ENCODE assay signal across 8 mouse cellular contexts in the genomic region with DNA sequence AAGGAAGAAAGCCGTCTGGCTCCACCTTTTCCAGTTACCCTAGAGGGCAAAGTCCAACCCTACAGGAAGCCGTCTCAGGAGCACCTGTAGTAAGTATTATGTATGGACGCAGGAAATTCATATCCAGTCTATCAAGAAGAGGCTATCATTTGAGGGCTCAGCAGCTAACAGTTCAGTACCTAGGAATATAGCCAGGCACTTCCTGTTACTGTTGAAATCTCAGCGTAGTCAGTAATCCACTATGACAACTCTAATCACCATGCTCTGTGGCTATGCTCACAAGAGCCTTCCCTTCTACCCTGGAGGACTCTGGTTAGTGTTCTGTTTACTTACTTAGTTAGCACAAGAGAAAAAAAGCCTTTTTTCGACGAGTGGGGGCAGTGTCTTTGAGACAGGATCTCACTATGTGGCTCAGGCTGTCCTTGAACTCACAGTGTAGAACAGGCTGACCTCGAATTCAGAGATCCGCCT. TPM values are rescaled to one million over a fixed set of nuclear protein-coding genes. Genes with fewer than 3 reads are reported as not detected.
DNase-seq lines count a peak whose midpoint lies in the region; ATAC-seq and TF ChIP-seq lines count a peak whose summit lies in the region.

No protein-coding gene starts in this region.

- no peak for DNase-seq in kidney, postnatal 0 days (ENCODE audit: low spot score)
- no peak for DNase-seq in kidney, adult 11 months
- no peak for DNase-seq in Patski (ENCODE audit: low read depth, low spot score)
- no peak for DNase-seq in forebrain, postnatal 0 days
- no peak for DNase-seq in midbrain, embryonic 10.5 days (ENCODE audit: low spot score)
- DNase-seq in left cerebral cortex, adult 8-10 months (ENCODE audit: low spot score in 2 of 2), result no peak
- no peak for DNase-seq in spleen, postnatal 14 days (ENCODE audit: low spot score in 2 of 2)
- no peak for DNase-seq in ovary, postnatal 36 days (ENCODE audit: low spot score)

- WGBS in kidney, postnatal 0 days, result 49% methylated on average over 8 of the region's 8 CpGs
- 63% methylated on average over 8 of the region's 8 CpGs for WGBS in forebrain, postnatal 0 days
- WGBS in midbrain, embryonic 10.5 days, result 69% methylated on average over 8 of the region's 8 CpGs

- POLR2A ChIA-PET in Patski (lab: Charles Lee), result no interaction called here

- H3K4me1 ChIP-seq in kidney, postnatal 0 days (replicated peaks; ENCODE audit: insufficient read depth, low read length), result peaks cover 13% of the 10 kb centered on the region
- H3K4me1 ChIP-seq in forebrain, postnatal 0 days (ENCODE audit: insufficient read depth), result 0 out of 2 replicates have a peak, but pooled peaks cover 3% of the 10 kb centered on the region
- peaks cover 32% of the 10 kb centered on the region for H3K4me1 ChIP-seq in midbrain, embryonic 10.5 days

- H3K9ac ChIP-seq in kidney, postnatal 0 days (ENCODE audit: low read depth, low read length), result no peak overlapping the region
- H3K9ac ChIP-seq in forebrain, postnatal 0 days, result no peak overlapping the region

- in situ Hi-C loops in Patski (cut with MboI; ENCODE audit: low pct_unique_long_range_greater_than_20kb), result loop anchor here (5.0 kb wide), 1 partner anchor 89 kb away; a partner anchor contains a TSS

- peak overlapping the region; percentile 96; the same call in 1 of the 2 replicates for H3K4me3 ChIP-seq in kidney, postnatal 0 days (replicated peaks; ENCODE audit: low read depth, low read length)
- H3K4me3 ChIP-seq in forebrain, postnatal 0 days (ENCODE audit: low read depth, low read length), result peak overlapping the region; percentile 99
- H3K4me3 ChIP-seq in midbrain, embryonic 10.5 days, result peak overlapping the region; percentile 96

- H3K27me3 ChIP-seq in kidney, postnatal 0 days (ENCODE audit: insufficient read depth, low read length), result no peaks in the 10 kb centered on the region
- H3K27me3 ChIP-seq in Patski, result no peaks in the 10 kb centered on the region
- no peaks in the 10 kb centered on the region for H3K27me3 ChIP-seq in forebrain, postnatal 0 days (ENCODE audit: insufficient read depth, low read length)
- H3K27me3 ChIP-seq in midbrain, embryonic 10.5 days (ENCODE audit: low read depth, poor library complexity, severe bottlenecking), result no peaks in the 10 kb centered on the region

- H3K4me2 ChIP-seq in kidney, postnatal 0 days (ENCODE audit: low read length), result peak overlapping the region; percentile 85
- H3K4me2 ChIP-seq in forebrain, postnatal 0 days (ENCODE audit: low read depth), result peak overlapping the region; percentile 87

- no peak for TF ChIP-seq CTCF in kidney, postnatal 0 days (IDR thresholded peaks at IDR 0.05; ENCODE audit: low read depth)
- peak; percentile 35 for TF ChIP-seq CTCF in Patski (IDR thresholded peaks at IDR 0.05)
- no peak for TF ChIP-seq CTCF in forebrain, postnatal 0 days (IDR thresholded peaks at IDR 0.05; ENCODE audit: low read depth)

- H3K27ac ChIP-seq in kidney, postnatal 0 days, result no peak overlapping the region
- no peak overlapping the region for H3K27ac ChIP-seq in forebrain, postnatal 0 days (ENCODE audit: low read depth, low read length)
- H3K27ac ChIP-seq in midbrain, embryonic 10.5 days (replicated peaks), result peak overlapping the region; percentile 98; the same call in 1 of the 2 replicates

- no peaks in the 10 kb centered on the region for H3K9me3 ChIP-seq in kidney, postnatal 0 days (replicated peaks; ENCODE audit: low read length)
- no peaks in the 10 kb centered on the region for H3K9me3 ChIP-seq in forebrain, postnatal 0 days (ENCODE audit: low read length)
- H3K9me3 ChIP-seq in midbrain, embryonic 10.5 days (replicated peaks), result no peaks in the 10 kb centered on the region

- 0 out of 2 replicates have a peak, but pooled peaks cover 2% of the 10 kb centered on the region for H3K36me3 ChIP-seq in kidney, postnatal 0 days (ENCODE audit: insufficient read depth, low read length)
- 0 out of 2 replicates have a peak, but pooled peaks cover 2% of the 10 kb centered on the region for H3K36me3 ChIP-seq in forebrain, postnatal 0 days (ENCODE audit: insufficient read depth)
- peaks cover 29% of the 10 kb centered on the region for H3K36me3 ChIP-seq in midbrain, embryonic 10.5 days

- no peak for ATAC-seq in kidney, postnatal 0 days (replicated peaks; ENCODE audit: low FRiP score, low read depth)
- no peak for ATAC-seq in Patski
- no peak for ATAC-seq in forebrain, postnatal 0 days

- CTCF ChIA-PET in Patski (lab: Charles Lee), result interaction anchor here (1.0 kb wide), 1 partner anchor 159 kb away, joined by 3 read pairs; no protein-coding TSS in a partner anchor

RNA-seq across cellular contexts. Expression of a gene that starts 1.2 kb away (rescaled TPM):
- 57.9 and 58.7 TPM in 2 replicates for polyA plus RNA-seq in kidney, postnatal 0 days (2015; fragmentation: Nextera tagmentation; extraction: Ambion mirVana)
- polyA plus RNA-seq in Patski (2021), result 48.3 TPM
- total RNA-seq in forebrain, postnatal 0 days (2014; rRNA removed), result 68.9 and 75.5 TPM in 2 replicates
- polyA plus RNA-seq in forebrain, postnatal 0 days (2015; fragmentation: Nextera tagmentation; extraction: Ambion mirVana), result 75.7 and 85.3 TPM in 2 replicates
- 79.2 and 81.9 TPM in 2 replicates for polyA plus RNA-seq in midbrain, embryonic 10.5 days (2016; fragmentation: Nextera tagmentation; extraction: Ambion mirVana)
- total RNA-seq in left cerebral cortex, adult 8-10 months (2022), result 10 to 100 TPM; 61.7 to 72.3 (median 68.8) TPM

RNA-seq across cellular contexts. Expression of a gene that starts 1.2 kb away (rescaled TPM):
- polyA plus RNA-seq in kidney, postnatal 0 days (2015; fragmentation: Nextera tagmentation; extraction: Ambion mirVana), result 90.9 and 91.1 TPM in 2 replicates
- 53.2 TPM for polyA plus RNA-seq in Patski (2021)
- total RNA-seq in forebrain, postnatal 0 days (2014; rRNA removed), result 40.3 and 47.5 TPM in 2 replicates
- 64.1 and 65.0 TPM in 2 replicates for polyA plus RNA-seq in forebrain, postnatal 0 days (2015; fragmentation: Nextera tagmentation; extraction: Ambion mirVana)
- polyA plus RNA-seq in midbrain, embryonic 10.5 days (2016; fragmentation: Nextera tagmentation; extraction: Ambion mirVana), result 138 and 157 TPM in 2 replicates
- 10 to 100 TPM; 34.7 to 46.4 (median 40.9) TPM for total RNA-seq in left cerebral cortex, adult 8-10 months (2022)

RNA-seq across cellular contexts. Expression of a gene that starts 39.0 kb away (rescaled TPM):
- 0.69 and 1.6 TPM in 2 replicates for polyA plus RNA-seq in kidney, postnatal 0 days (2015; fragmentation: Nextera tagmentation; extraction: Ambion mirVana)
- polyA plus RNA-seq in Patski (2021), result not detected
- total RNA-seq in forebrain, postnatal 0 days (2014; rRNA removed), result 1.8 and 3.9 TPM in 2 replicates
- polyA plus RNA-seq in forebrain, postnatal 0 days (2015; fragmentation: Nextera tagmentation; extraction: Ambion mirVana), result 1.6 TPM in 2 replicates
- 0.20 TPM in 1 of 2 replicates, not detected in the other for polyA plus RNA-seq in midbrain, embryonic 10.5 days (2016; fragmentation: Nextera tagmentation; extraction: Ambion mirVana)
- 1 to 10 TPM; 2.3 to 3.9 (median 2.7) TPM for total RNA-seq in left cerebral cortex, adult 8-10 months (2022)
